Mouse (Mus musculus) layer of hippocampus, adult 18-20 months (tissue): ENCODE measurements at regions not wholly inside any gene's neighbourhood (a gene's known extent, or its start where the extent isn't known, plus 50 kb on each side); places are given as distances from the start of the nearest gene placed in this dataset.
"Not testable (repeated sequence)": the region's sequence is repeated elsewhere in the genome, so short reads cannot be mapped to it uniquely, and the experiment has no call there.

Experiments used
- DNase-seq, 2 experiments: peaks; one replicate each; pipeline ENCODE4 v3.0.0; 2022; ENCODE audit warnings: low spot score in 2 of 2

DNA sequence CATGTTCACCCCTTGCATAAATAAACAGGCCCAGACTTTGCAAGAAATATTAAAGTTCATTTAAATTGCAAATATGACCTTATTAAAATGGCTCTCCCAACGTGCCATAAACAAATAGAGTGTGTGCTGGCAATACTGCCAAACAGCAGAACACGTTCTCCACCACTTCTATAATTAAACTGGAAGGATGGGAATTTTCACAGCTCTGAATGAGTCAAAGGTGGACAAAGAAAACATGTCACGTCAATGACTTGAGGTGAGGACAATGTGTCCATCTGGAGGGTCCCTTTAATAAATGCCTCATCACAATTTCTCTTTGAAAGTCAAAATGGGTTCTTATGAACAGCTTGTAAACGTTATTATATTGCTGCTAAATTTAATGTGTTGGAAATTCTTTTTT is 114.8 kb downstream of the Galc start:
- DNase-seq: no peak

DNA sequence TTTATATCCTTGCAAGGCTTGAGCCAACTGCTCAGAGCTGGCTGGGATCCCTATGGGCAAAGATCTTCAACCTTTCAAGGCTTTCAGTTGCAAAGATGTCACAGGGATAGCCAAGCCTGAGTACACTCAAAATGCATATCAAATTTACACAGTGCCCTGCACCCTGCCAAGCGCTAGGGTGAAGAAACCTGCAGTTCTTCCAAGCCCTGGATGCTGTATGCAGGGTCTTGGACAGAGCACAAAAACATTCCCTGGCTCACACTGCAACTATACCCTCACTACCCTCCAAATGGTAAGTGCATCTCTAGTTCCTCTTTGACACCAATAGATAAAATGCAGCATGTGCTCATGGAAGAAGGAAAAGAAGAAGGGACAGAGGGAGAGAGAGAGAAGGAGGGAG is 116.1 kb downstream of the Galc start:
- no peak for DNase-seq

DNA sequence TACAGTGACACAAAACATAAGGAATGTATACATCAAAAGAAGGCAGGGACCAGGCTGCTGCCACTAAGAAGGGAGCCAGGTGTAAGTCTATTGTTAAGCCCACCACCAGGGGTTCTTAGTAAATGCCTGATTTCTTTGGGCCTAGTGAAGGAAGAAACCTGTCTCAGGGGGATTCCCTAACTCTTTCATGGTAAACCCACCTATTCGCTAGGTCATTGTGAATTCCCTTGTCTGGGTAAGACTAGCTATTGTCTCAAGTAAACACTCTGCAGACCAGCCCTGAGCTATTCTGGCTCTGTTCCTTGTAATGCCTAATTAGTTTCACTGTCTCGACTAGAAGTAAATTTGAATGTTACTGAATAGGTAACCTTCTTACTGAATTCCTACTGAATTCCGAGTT is 119.4 kb downstream of the Galc start:
- not testable (repeated sequence) for DNase-seq

DNA sequence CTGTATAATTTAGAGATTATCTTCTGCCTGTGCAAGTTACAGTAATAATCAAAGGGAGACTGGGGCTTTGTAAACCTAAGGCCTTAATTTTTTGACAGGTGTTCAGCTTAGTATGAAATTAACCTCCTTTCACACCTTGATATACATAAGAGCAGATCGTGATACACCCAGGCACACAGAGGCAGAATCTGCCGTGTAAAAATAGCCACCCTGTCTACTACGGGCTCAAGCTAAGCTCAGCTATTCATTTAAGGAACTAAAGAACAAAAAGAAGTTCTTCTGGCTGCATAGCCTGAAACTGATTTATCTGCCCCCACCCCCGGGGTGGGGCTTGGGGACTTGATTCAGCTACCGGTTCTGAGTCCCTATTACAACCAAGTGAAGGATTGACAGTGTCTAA is 128.0 kb downstream of the Galc start:
- DNase-seq: no peak

DNA sequence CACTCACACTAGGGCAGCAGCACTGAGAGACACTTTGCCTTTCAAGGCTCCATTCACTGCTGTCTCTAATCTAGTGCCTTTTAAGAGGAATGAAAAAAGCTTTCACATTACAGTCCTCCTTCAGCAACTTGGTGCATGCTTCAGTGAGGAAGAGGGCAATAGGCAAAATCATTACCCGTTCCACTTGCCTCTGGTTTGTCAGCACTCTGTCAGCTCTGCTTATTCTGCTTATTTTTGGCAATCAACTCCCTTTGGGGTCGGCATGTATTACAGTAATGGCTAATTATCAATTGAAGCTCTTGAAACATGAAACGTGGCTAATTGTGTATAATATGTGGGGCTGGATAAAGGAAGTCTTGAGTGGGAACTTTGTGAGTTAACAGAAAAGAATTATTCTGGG is 135.7 kb downstream of the Galc start:
- no peak for DNase-seq

DNA sequence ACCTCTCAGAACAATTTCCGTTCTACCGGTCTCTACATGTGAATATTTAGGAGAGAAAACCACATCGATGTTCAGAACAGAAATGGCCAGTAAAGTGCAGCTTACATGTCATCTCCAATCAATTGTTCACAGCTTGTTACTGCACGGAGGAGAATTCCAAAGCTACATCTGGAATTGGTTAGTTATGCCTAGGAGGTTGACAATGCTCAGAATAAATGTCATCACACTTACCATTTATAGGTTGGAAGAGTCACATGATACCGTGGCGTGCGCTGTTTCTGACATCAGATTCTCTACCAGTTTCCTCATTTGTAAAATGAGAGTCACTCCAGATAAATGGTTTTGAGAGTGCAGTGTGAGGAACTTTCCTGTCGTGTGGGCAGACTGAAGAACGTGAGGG is 151.2 kb downstream of the Galc start:
- no peak for DNase-seq

DNA sequence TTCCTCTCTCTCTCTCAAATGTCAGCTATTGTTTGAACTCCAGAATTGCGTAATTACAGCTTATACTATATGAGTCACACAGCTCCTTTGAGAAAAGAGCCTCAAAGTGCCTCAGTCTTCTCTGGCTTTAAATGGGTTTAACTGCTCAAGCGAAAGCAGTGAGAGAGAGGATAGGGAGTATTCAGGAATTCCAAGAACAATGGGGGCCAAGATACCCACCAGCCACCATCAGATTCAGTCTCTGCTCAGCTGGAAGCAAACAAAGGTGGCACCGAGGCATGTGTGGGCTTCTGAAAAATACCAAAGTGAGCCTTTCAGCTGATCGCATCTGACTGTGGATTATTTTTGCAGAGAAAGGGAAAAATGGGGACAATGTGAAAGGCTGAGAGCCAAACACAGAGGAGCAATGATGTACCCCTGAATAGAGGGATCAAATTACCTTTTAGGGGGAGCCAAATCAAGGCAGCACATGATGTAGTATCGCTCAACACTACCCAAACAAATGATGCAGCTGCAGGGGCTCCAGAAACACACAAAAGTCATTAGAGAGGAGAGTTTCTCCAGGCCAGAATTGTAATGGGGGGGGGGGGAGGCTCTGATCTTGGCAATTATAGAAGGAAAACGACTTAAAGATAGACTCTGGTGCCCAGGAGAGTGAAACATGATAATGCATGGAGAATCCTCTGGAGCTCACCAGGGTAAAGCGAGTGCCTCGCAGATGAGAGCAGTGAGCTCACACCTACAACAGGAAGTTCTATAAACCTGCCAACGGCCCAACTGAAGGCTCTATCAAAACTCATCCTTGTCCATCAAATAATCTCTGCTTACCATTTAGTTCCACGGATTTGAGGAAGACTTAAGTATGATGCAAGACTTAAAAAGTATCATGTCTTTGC is 152.2 kb downstream of the Galc start:
- DNase-seq: peak in 1 of 2 experiments; percentile 16

DNA sequence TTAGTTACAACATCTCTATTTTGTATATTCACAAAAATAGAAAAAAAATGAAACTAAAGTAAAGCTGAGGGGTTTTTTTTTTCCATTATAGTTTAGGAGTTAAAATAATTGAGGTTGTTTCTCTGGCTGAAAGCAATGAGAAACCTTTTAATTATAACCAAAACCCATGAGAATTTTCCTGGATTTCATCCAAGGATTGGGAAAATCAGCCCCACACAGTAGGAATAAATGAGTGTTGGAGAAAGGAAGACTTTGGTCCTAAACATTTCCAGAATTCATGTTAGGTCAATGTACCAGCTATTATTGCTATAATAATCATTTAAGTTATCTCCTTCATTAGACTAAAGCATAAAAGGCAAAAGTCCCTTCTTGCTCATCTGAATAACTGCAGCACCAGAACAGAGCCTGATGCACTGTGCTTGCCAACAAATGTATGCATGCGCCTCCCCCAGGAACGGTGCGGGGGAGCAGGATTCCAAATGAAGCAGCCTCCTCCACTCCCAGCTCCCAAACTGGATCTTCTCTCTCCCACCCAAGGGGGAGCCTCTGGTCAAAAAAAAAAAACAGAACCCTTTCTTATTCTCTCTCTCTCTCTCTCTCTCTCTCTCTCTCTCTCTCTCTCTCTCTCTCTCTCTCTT is 153.0 kb downstream of the Galc start:
- peak; percentile 67 to 82 for DNase-seq

DNA sequence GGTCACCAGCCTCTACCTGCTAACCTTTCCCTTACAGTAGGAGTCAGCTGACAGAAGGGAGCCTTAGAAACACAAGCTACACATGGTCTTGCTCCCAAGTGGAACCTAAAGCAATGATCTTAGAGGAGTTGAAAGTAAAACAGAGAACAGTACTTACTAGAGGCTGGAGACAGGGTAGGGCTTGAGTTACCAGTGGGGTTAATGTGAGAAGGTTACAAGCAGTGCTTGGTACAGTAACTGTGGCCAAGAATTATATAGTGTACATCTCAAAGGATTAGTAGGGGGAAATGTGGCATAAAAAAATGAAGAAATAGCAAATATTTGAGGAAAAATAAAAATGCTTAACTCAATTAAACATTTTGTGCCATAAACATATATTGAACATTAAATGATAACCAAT is 153.5 kb downstream of the Galc start:
- DNase-seq: no peak

DNA sequence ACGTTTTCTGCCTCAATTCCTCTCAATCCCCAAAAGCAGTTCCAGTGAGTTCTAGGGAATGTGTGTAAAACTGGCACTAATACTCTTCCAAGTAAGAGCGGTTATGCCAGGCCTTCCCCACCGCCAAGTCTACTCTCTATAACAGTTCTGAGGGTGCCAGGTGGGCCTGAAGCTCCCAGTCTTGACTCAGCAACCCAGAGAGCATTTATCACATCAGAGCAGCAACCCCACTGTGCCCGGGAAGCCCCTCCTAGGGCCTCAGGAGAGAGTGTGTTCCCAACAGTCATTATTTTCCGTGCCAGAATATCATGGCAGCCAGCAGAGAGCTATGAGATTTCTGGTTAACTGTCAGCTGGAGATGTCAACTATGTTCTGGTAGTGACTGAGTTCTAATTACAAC is 169.1 kb downstream of the Galc start:
- DNase-seq: no peak

DNA sequence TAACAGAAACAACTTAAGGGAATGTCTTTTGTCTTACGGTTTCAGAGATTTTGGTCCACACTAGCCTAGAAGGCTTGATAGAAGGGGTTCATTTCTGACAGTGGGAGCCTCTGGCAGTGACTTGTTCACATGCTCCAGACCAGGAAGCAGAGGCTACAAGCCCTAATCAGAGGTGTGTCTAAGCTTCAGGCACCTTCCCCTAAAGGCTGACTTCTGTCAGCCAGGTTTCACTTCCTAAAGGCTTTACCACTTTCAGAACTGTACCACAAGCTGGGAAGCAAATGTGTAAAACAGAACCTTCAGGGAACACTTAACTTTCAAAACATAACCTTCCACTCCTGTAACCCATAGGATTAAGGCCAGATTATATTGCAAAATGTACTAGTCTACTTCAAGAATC is 180.9 kb downstream of the Galc start:
- no peak for DNase-seq

DNA sequence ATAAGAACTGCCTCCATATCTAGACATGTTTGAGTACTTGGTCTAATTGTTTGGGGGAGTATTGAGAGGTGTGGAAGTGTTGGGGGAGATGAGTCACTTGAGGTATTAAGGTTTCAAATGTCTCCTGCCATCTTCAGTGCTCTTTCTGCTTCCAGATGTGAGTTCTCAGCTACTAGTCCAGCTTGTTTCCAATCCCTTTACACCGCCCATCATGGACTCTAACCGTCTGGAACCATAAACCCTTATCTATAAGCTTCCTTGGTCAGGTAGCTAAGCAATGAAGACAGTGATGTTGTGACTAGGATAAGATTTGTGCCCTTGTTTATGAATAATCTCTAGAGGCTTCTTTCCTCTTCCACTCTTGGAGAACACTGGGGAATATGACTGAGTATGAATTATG is 183.7 kb downstream of the Galc start:
- DNase-seq: no peak

DNA sequence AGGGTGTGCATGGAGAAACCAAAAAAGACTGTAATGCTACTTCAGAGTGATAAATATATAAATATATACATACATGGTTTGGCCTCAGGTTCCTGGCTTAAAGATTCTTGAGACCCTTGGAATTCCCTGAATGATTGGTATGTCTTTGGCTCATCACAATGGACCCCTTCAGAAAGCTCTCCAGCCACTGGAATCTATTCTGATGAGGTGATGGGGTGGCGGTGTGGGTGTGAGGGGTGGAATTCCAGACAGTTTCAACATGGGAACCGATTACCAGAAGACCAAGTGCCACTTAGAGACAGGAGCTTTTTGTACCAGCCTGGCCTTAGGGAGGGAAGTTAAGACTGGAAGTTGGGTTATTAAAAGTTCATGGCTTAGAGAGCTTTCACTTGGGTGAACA is 190.1 kb downstream of the Galc start:
- no peak for DNase-seq

DNA sequence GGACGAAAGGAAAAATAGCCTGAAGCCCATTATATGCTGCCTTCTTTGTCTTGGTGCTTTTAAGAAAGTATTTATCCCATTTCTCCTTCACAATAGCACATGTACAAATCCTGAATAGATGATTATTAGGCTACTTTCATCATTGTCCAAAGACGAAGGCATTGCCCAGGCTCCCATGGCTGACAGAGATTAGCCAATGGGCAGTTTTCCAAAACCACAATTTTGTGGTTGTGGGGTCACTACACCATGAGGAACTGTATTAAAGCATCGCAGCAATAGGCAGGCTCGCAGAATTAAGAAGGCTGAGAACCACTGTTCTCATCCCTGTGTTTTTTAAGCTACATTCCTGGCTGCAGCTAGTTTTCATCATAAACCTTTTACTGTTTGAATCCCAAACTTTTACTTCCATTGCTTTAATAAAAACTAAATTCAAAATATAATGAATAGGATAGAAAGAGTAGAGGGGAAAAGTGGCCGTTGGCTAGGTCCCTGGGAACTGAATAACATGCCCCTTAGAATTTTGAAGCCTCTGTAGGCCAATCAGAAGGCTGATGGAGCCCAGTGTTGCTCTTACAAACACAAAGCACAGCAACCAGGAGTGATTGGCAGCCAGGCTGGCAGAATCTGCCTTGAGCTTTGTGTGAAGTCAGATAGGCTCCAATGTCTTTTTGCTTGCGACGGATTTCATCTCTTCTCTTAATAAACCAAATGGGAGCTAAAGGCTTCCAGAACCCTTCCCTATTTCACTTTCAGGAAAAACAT is 199.7 kb downstream of the Galc start:
- DNase-seq: no peak

DNA sequence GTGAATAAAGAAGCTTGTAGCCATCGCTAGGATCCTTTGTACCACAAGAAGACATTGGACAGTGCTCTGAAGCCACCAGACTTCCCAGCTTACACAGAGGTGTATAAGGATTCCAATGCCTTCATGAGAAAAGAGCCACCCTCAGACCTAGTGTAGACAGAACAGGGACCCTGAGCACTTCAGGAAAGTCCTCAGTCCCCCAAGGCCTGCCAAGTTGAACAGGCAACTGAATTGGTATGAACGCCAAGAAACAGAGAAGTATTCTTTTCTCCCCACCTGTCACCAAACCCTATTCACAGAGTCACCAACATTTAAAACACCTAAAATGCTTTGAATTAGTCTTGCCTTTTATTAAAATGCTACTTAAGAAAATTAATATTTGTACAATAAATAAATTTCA is 200.3 kb downstream of the Galc start:
- DNase-seq: no peak

DNA sequence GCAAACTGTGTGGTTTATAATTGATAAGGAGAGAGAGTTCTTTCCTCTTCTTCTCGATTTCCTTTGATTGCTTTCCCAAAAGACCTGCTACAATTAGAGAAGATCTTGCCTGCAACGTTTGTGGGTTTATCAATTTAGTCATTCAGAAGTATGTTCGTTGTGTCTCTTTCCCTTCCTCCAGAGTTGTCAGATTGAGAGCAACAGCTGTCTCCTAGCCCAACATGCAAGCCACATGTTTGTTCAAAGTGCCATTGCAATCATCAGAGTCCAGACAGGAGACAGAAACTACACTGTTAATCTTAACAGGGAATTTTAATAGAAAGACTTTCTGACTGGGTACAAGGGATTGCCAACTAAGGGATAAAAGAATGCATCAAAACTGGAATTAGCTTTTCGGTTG is 208.3 kb downstream of the Galc start:
- DNase-seq: no peak

DNA sequence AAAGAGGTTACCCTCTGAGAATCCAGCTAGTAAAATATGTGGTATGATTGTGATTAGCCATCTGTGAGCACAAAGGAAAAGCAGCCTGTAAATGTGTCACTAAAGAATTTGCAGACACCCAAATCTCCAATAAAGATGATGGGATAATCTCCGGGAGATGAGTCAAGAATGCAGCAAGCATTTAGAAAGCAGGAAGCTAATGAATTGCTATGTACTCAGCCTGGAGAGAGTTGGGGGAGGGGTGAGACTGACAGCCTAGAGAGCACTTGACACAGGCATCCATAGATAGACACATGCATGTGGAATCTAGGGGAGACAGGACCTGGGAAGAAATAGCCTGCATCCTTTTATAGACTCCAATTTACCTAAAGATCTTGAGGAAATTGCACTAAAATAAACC is 208.8 kb downstream of the Galc start:
- DNase-seq: peak in 1 of 2 experiments; percentile 37

DNA sequence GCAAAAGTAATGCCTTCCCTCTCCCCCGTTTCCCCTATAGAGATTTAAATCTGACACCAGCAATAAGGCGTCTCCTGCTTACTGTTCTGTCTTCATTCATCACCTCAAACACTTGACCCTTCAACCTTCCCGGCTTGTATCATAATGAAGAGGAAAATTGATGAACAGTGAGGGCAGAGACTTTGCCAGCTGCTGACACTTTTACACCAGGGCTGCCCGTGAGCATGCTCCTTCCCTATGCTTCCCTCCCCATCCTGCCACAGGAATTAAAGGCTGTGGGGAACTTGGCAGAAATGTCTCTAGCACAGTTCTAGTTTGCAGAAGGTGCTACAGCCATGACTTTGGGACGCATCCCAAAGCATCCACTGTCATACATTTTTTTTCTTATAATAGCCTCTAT is 209.2 kb downstream of the Galc start:
- no peak for DNase-seq

DNA sequence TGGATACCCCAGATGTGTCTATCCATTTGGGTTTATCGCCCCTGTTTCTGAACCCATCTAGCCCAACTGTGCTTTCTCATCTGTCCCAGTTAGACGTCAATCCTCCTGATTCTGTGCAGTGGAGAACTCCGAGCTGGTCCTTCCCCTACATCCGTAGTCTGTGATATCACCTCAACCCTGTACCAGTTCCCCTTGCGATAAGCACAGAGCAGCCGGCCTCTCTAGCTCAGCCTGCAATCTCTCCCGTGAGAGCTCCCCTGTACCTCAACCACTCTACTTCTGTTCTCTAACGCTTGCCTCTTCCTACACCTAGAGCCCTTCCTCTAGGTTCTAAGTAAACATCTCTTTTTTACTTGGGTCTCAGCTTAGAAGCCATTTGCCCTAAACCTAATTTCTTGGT is 211.5 kb downstream of the Galc start:
- no peak for DNase-seq

DNA sequence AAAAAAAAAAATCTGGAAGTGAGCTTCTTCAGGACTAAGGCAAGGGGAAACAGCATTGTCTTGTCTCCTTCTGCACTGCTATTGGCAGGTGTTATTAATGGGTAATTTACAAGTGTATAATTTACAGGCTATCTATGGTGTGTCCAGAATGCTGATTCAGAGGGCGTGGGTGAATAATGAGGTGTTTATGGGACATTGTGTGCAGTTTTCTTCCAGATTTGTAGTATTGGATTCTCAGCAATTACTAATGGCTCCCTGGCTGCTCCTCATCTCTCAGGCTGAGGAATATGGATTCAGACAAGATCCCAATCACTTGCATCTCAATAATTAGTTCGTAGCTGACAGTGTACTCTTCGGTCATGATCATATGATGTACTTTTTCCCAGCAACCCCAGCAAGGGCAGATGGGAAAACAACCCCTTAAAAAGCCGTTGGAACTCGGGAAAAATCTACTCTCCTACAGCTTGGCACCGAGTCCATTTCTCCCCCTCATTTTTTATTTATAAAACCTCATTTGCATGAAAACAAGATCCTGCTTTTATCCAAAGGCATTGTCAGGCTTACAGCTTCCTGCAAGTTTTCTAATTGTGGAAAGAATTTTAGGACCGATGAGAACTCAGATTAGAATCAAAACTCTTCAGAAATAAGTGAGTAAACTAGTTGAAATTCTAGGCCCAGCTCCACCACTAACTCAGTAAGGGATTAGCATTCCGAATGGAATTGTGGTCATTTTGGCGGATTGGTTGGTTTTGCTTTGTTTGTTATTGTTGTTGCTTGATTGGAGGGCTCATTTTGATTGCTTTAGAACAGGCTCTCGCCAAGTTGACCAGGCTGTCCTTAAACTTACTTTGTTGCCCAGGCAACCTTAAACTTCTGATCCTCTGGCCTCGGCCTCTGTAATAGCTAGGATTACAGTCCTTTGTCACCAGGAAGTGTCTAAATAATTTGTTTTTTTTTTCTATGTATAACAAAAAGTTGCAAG is 212.5 kb downstream of the Galc start:
- peak; percentile 65 to 91 for DNase-seq
